Mouse (Mus musculus): Measurements from ENCODE around the gene Setd3.

DNA sequence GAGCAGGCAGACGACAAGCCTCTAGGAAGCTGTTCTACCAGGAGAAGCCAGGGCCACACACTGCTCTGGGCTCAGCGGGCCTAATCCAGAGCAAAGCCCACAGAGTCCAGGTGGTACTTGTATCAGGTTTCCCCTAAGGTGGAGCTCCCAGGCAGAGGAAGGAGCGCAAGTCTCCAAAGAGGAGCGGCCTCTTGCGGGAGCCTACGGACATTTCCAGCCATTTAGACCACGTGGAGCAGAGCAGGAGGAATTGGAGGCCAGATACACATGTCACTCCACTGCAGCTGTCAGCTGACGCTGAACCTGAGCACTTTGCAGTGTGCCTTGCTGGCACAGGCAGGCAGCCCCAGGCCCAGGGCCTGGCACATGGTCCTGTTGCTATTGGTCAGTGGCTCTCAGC is 36.0 kb upstream of the Setd3 start:
- TF ChIP-seq CTCF (IDR thresholded peaks at IDR 0.05; ENCODE audit: low read depth), result no peak
- TF ChIP-seq EP300 (IDR thresholded peaks at IDR 0.05; ENCODE audit: low read depth), result no peak

Measured in liver, postnatal 0 days (tissue).